Mouse (Mus musculus) embryonic facial prominence, embryonic 15.5 days (tissue): Measurements from ENCODE around the gene Maml3. TPM values are rescaled to one million over a fixed set of nuclear protein-coding genes. Genes with fewer than 3 reads are reported as not detected.

ENCODE experiments used
- ATAC-seq: fragments of 200-750 bp; cut with Nextera tagmentation; 2 replicates; pipeline ENCODE4 v1.8.0; 2017; ENCODE audit warnings: low read depth, moderate TSS enrichment; ENCODE audit not compliant: insufficient number of reproducible peaks, low FRiP score, low TSS enrichment
- H3K27ac ChIP-seq: fragments of 300-500 bp; sonication (generic); replicated peaks from 2 replicates; pipeline ENCODE4 v1.5.1; 2015; ENCODE audit warnings: mild to moderate bottlenecking, inconsistent platforms
- H3K27me3 ChIP-seq: fragments of 300-500 bp; sonication (generic); 2 replicates; pipeline ENCODE4 v1.6.1; 2015; ENCODE audit warnings: inconsistent platforms
- H3K36me3 ChIP-seq: fragments of 300-500 bp; sonication (generic); 2 replicates; pipeline ENCODE4 v1.6.1; 2015; ENCODE audit warnings: mild to moderate bottlenecking, inconsistent platforms
- H3K4me1 ChIP-seq: fragments of 300-500 bp; sonication (generic); 2 replicates; pipeline ENCODE4 v1.6.1; 2015; ENCODE audit warnings: inconsistent platforms
- H3K4me2 ChIP-seq: fragments of 300-500 bp; sonication (generic); replicated peaks from 2 replicates; pipeline ENCODE4 v1.6.1; 2015; ENCODE audit warnings: mild to moderate bottlenecking, inconsistent platforms
- H3K4me3 ChIP-seq: fragments of 300-500 bp; sonication (generic); replicated peaks from 2 replicates; pipeline ENCODE4 v1.5.1; 2015; ENCODE audit warnings: mild to moderate bottlenecking, inconsistent platforms
- H3K9ac ChIP-seq: fragments of 300-500 bp; sonication (generic); 2 replicates; pipeline ENCODE4 v1.6.1; 2015; ENCODE audit warnings: inconsistent platforms
- H3K9me3 ChIP-seq: fragments of 300-500 bp; sonication (generic); replicated peaks from 2 replicates; pipeline ENCODE4 v1.6.1; 2016; ENCODE audit warnings: inconsistent platforms
- WGBS: fragments of 180-500 bp; shearing (Covaris S2); methylation state at CpG from one replicate; pipeline ENCODE4 v1.1.7; 2015; 5-methylcytosine and 5-hydroxymethylcytosine counted together
- polyA plus RNA-seq: library from polyadenylated mRNA; unstranded; fragments of >200 nt; fragmentation: Nextera tagmentation; extraction: Ambion mirVana; gene quantifications from 2 replicates; pipeline ENCODE4 v1.2.1, GENCODE M21; 2015

Gene Maml3
- 6.5 TPM in 2 replicates for polyA plus RNA-seq

DNA sequence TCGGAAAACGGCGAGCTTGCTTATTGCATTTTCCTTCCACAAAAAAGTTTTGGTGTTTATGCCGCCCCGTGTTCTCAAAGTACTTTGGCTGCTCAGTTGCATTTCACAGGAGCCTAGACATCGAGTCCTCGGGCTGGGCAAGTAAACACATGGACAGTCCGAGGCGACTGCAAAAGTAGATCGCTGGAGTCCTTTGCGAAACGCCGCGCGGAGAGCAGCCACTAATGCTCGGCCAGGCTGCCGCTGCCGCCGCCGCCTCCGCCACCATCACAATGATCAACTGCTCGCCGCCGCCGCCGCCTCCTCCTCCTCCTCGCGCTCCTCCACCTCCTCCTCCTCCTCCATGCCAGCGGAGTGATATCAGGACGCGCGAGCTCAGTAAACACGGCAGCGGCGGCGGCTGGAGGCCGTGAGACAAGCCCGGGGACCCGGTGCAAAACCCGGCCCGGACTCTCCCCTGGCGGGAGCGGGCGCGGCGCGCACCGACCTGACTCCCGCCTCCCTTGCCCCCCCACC is at the start of gene Maml3:
TSS of gene Maml3 (minus strand) at position 441 of the 516 bp plus-strand sequence.
- peak within 1 kb of the TSS; percentile 93 for H3K4me2 ChIP-seq
- peak within 1 kb of the TSS; percentile 76 for H3K4me3 ChIP-seq
- no peaks in the 10 kb centered on the region for H3K36me3 ChIP-seq
- WGBS, result under 1% methylated on average over 29 of the region's 49 CpGs
- peak within 1 kb of the TSS; percentile 70 for H3K9ac ChIP-seq
- peak; percentile 39 for ATAC-seq
- peaks cover 5% of the 10 kb centered on the region; the same call in 1 of the 2 replicates for H3K4me1 ChIP-seq
- H3K27ac ChIP-seq, result peak within 1 kb of the TSS; percentile 98
- H3K27me3 ChIP-seq, result no peaks in the 10 kb centered on the region
- no peaks in the 10 kb centered on the region for H3K9me3 ChIP-seq

- no peak overlapping the region for H3K4me3 ChIP-seq
- H3K27me3 ChIP-seq, result no peaks in the 10 kb centered on the region
- no peak overlapping the region for H3K4me2 ChIP-seq
- no peak for ATAC-seq
- no peak overlapping the region for H3K27ac ChIP-seq
- no peaks in the 10 kb centered on the region for H3K4me1 ChIP-seq
- no peaks in the 10 kb centered on the region for H3K9me3 ChIP-seq
- H3K9ac ChIP-seq, result no peak overlapping the region
- WGBS, result 55% methylated on average over 3 of the region's 3 CpGs
- no peaks in the 10 kb centered on the region for H3K36me3 ChIP-seq
Measured at GRCm38 (mm10) chr3:52151155-52151554, 46.3 kb upstream of the Maml3 start.

- Histone ChIP-seq H3K4me1 (no peaks in the 10 kb centered on the region), H3K27me3 (no peaks in the 10 kb centered on the region), H3K4me3 (no peak overlapping the region), H3K9ac (no peak overlapping the region), H3K36me3 (no peaks in the 10 kb centered on the region), H3K9me3 (no peaks in the 10 kb centered on the region), H3K27ac (no peak overlapping the region), H3K4me2 (no peak overlapping the region)
- 57% methylated on average over 4 of the region's 4 CpGs for WGBS
- no peak for ATAC-seq
Measured at GRCm38 (mm10) chr3:52148301-52148700, 43.4 kb upstream of the Maml3 start.

DNA sequence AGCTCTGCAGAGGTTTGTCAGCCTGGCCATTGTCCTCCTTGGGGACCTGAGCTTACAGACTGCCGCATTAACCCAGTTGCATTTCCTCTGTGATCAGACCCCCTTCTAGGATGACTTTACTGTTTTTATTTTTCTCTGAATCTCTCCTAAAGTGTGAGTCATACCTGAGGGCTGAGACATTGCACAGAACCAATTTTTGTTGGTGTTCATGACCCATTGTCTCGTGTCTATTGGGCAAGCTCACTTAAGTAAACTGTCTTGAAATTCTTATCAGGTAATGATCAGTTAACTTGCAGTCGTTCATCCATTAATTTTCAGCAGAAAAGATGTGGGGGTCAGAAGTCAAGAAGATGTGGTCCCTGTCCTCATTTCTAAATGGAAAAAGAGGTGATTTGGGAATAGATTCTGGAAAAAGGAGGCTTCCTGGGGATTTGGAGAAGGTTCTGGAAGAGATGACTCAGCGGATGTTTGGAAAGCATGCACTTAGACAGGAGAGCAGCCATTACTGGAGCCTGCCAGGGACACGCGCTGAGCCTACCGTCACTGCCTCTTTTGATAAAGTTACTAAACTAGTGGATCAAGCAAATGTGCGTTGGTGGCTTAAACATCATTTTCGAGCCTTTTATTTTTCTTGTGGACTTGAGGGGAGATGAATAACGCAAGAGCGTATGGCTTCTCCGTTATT is 40.0 kb upstream of the Maml3 start:
- 82% methylated on average over 12 of the region's 12 CpGs for WGBS
- Histone ChIP-seq H3K36me3 (no peaks in the 10 kb centered on the region), H3K9ac (no peak overlapping the region), H3K4me2 (no peak overlapping the region), H3K27ac (no peak overlapping the region), H3K27me3 (no peaks in the 10 kb centered on the region), H3K4me1 (no peaks in the 10 kb centered on the region), H3K9me3 (no peaks in the 10 kb centered on the region), H3K4me3 (no peak overlapping the region)
- ATAC-seq, result no peak

GRCm38 (mm10) chr3:52143017-52143416 is 38.1 kb upstream of the Maml3 start:
- H3K4me2 ChIP-seq, result no peak overlapping the region

GRCm38 (mm10) chr3:52140162-52140561 is 35.3 kb upstream of the Maml3 start:
- Histone ChIP-seq H3K9ac (no peak overlapping the region), H3K4me3 (no peak overlapping the region), H3K4me1 (no peaks in the 10 kb centered on the region), H3K27me3 (no peaks in the 10 kb centered on the region), H3K4me2 (no peak overlapping the region), H3K27ac (0 out of 2 replicates have a peak overlapping the region, but pooled peaks have one; percentile 17), H3K36me3 (no peaks in the 10 kb centered on the region), H3K9me3 (no peaks in the 10 kb centered on the region)
- 59% methylated on average over 16 of the region's 16 CpGs for WGBS
- ATAC-seq, result 0 out of 2 replicates have a peak, but pooled peaks have one; percentile 34

More at GRCm38 (mm10) chr3:52143017-52143416, 38.1 kb upstream of the Maml3 start:
- Histone ChIP-seq H3K9ac (no peak overlapping the region), H3K4me3 (no peak overlapping the region), H3K27ac (no peak overlapping the region), H3K9me3 (no peaks in the 10 kb centered on the region), H3K27me3 (no peaks in the 10 kb centered on the region), H3K4me1 (no peaks in the 10 kb centered on the region), H3K36me3 (no peaks in the 10 kb centered on the region)
- no peak for ATAC-seq
- 71% methylated on average over 7 of the region's 7 CpGs for WGBS

GRCm38 (mm10) chr3:52125421-52125820 is 20.5 kb upstream of the Maml3 start:
- no peak overlapping the region for H3K4me2 ChIP-seq
- H3K4me1 ChIP-seq, result no peaks in the 10 kb centered on the region
- H3K27ac ChIP-seq, result no peak overlapping the region
- no peak for ATAC-seq
- no peak overlapping the region for H3K4me3 ChIP-seq
- no peaks in the 10 kb centered on the region for H3K36me3 ChIP-seq
- 84% methylated on average over 3 of the region's 3 CpGs for WGBS
- H3K27me3 ChIP-seq, result no peaks in the 10 kb centered on the region
- no peaks in the 10 kb centered on the region for H3K9me3 ChIP-seq
- no peak overlapping the region for H3K9ac ChIP-seq

DNA sequence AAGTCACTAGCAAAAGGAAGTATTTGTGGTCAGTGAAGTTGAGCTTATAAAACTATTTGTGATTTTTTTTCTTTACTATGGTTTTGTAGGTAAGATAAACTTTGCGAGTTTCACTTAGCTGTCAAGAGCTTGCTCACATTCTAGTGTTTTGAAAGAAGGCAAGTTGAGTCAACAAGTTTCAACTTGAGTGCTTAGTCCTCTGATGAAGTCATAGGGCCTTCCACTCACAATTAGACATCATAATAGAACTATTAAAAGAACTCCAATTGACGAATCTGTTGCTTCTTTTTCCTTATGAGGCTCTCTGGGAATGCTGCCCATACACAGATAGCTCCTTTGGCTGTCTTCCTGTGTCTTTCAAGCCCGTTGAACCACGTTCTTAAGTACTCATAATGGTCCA is 16.0 kb upstream of the Maml3 start:
- 0 out of 2 replicates have a peak, but pooled peaks cover under 1% of the 10 kb centered on the region for H3K4me1 ChIP-seq
- no peaks in the 10 kb centered on the region for H3K27me3 ChIP-seq
- H3K4me3 ChIP-seq, result no peak overlapping the region
- no peak overlapping the region for H3K4me2 ChIP-seq
- H3K9ac ChIP-seq, result no peak overlapping the region
- no peak overlapping the region for H3K27ac ChIP-seq
- 62% methylated on average over 4 of the region's 4 CpGs for WGBS
- no peaks in the 10 kb centered on the region for H3K9me3 ChIP-seq
- no peaks in the 10 kb centered on the region for H3K36me3 ChIP-seq
- no peak for ATAC-seq

DNA sequence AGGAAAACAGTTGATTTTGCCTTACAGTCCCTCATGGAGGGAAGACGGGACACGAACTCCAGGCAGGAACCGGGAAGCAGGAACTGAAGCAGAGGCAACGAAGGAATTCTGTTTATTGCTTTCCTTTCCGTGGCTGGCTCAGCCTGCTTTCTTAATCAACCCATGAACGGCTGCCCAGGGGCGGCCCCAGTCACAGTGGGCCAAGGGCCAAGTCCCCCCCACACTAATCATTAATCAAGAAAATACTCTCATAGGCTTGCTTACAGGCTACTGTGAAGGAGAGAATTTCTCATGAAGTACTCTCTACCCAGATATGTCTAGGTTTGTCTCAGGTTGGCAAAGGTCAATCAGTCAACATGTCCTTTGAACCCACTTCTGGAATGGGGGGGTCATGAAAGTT is 14.3 kb upstream of the Maml3 start:
- H3K27ac ChIP-seq, result no peak overlapping the region
- no peaks in the 10 kb centered on the region for H3K9me3 ChIP-seq
- H3K4me2 ChIP-seq, result no peak overlapping the region
- H3K4me3 ChIP-seq, result no peak overlapping the region
- no peaks in the 10 kb centered on the region for H3K27me3 ChIP-seq
- no peak overlapping the region for H3K9ac ChIP-seq
- H3K4me1 ChIP-seq, result 0 out of 2 replicates have a peak, but pooled peaks cover 6% of the 10 kb centered on the region
- ATAC-seq, result no peak
- no peaks in the 10 kb centered on the region for H3K36me3 ChIP-seq
- 87% methylated on average over 7 of the region's 7 CpGs for WGBS

- Histone ChIP-seq H3K9ac (no peak overlapping the region), H3K36me3 (no peaks in the 10 kb centered on the region)
- no peak for ATAC-seq
Measured at GRCm38 (mm10) chr3:52115421-52115820, 10.5 kb upstream of the Maml3 start.

DNA sequence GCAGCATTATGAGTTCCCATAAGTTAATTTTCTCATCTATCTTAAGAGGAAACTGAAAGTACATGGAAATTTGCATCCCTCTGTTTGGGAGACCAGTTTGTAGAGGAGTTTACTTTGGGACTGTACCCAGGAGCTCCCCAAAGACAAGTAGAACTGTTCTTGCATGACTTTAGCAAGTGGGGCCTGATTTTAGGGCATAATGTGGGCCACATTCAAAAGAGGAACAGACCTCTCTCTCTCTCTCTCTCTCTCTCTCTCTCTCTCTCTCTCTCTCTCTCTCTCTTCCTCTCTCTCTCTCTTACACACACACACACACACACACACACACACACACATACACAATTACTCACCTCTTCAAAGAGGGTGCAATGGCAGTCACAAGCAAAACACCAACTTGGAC is 3.2 kb upstream of the Maml3 start:
- no peak overlapping the region for H3K4me3 ChIP-seq
- H3K27me3 ChIP-seq, result no peaks in the 10 kb centered on the region
- H3K27ac ChIP-seq, result no peak overlapping the region
- ATAC-seq, result no peak
- no peaks in the 10 kb centered on the region for H3K4me1 ChIP-seq
- no peaks in the 10 kb centered on the region for H3K36me3 ChIP-seq
- no peak overlapping the region for H3K4me2 ChIP-seq
- no peak overlapping the region for H3K9ac ChIP-seq
- no peaks in the 10 kb centered on the region for H3K9me3 ChIP-seq

More at GRCm38 (mm10) chr3:52115421-52115820, 10.5 kb upstream of the Maml3 start:
- 0 out of 2 replicates have a peak, but pooled peaks cover 6% of the 10 kb centered on the region for H3K4me1 ChIP-seq
- H3K4me3 ChIP-seq, result no peak overlapping the region
- 60% methylated on average over 9 of the region's 9 CpGs for WGBS
- H3K9me3 ChIP-seq, result no peaks in the 10 kb centered on the region
- H3K27me3 ChIP-seq, result no peaks in the 10 kb centered on the region
- no peak overlapping the region for H3K27ac ChIP-seq
- H3K4me2 ChIP-seq, result no peak overlapping the region
